Mouse (Mus musculus): ENCODE data around the gene Derl3.

DNA sequence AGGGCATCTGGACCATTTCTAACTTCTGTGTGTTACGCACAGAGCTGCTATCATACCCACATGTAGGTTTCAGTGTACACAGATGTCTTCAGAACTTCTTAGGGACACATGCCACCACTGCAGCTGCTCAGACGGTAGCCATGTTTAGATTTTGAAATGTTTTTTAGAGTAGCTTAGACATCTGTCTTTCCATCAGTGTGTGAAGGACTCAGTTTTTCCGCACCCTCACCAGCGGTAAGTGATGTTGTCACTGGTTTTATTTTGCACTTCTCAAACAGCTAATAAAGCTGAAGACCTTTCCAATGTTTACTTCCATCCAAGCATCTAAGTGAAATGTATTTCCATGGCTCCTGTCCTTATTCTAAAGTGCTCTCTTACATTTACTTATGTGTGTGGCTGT, 13.7 kb downstream of the Derl3 start:
- no peak for TF ChIP-seq CTCF (IDR thresholded peaks at IDR 0.05; ENCODE audit: low read depth)
- no peak for TF ChIP-seq EP300 (IDR thresholded peaks at IDR 0.05; ENCODE audit: low read depth)
